Mouse (Mus musculus) E14TG2a.4 (cell line): ENCODE measurements around the gene Rassf2.

Source experiments
- CTCF ChIP-seq: conservative IDR thresholded peaks from 2 replicates; pipeline ENCODE4 v1.5.1; 2014; ENCODE audit warnings: low read length
- POU5F1 ChIP-seq: IDR thresholded peaks from 2 replicates; pipeline ENCODE4 v1.6.1; 2014; ENCODE audit warnings: low read length, borderline replicate concordance

DNA sequence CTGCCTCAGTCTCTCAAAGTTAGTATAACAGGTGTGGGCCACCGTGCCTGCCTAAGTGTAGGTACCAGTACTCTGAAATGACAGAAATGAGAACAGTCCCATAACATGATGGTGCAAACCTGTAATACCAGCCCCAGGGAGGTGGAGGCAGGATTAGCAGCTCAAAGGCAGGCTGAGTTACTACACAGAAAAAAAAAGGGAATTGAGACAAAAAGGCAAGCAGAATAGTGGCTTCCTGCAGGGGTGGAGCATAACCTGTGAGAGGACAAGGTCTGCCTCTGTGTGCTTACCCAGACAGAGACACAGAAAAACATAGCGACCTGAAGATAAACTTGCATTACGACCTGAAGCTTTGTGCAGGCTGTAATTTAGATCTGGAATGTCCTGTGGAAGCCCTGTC lies 53.4 kb downstream of the Rassf2 start:
- no peak for TF ChIP-seq CTCF
- no peak for TF ChIP-seq POU5F1
